14 mouse cellular contexts compared by ENCODE assay signal in genomic region chr16:13360208-13360607, GRCm38 (mm10).
DNase-seq lines count a peak whose midpoint lies in the region; ATAC-seq and TF ChIP-seq lines count a peak whose summit lies in the region.
"Had no signal": no experiment of that assay in that cellular context is flagged by ENCODE, and none has a peak within 500 bp of the region (broad histone marks: within the 10 kb centered on the region; RNA-seq: fewer than 3 reads in every experiment).

No protein-coding gene starts in this region.

- H3K9ac ChIP-seq in heart, adult 2 months (ENCODE audit: low read depth, low read length): peak overlapping the region; percentile 19
- H3K9ac ChIP-seq in hindbrain, embryonic 16.5 days (ENCODE audit: low read depth, low read length): no peak overlapping the region
- H3K9ac ChIP-seq in hindbrain, embryonic 13.5 days: no peak overlapping the region
- peak overlapping the region; percentile 31; the same call in 1 of the 2 replicates for H3K9ac ChIP-seq in midbrain, embryonic 16.5 days (ENCODE audit: low read depth, low read length)
- no peak overlapping the region for H3K9ac ChIP-seq in midbrain, embryonic 14.5 days (replicated peaks; ENCODE audit: low read length)
- H3K9ac ChIP-seq: embryonic facial prominence, embryonic 15.5 days; forebrain, embryonic 13.5 days; liver, postnatal 0 days had no signal

- no peak for TF ChIP-seq EP300 in heart, adult 2 months (IDR thresholded peaks at IDR 0.05; ENCODE audit: insufficient read depth, low read depth, low read length)

- DNase-seq in heart, adult 2 months: no peak
- no peak for DNase-seq in heart, postnatal 10 days
- DNase-seq in midbrain, embryonic 14.5 days: no peak
- DNase-seq: cerebellum, adult 11 months; left cerebral cortex, postnatal 4 days; liver, postnatal 0 days; right cerebral cortex, postnatal 14 days had no signal

- peaks cover 5% of the 10 kb centered on the region for H3K79me2 ChIP-seq in heart, adult 2 months (replicated peaks; ENCODE audit: control insufficient read depth, insufficient read depth, low read length)

- H3K27me3 ChIP-seq in heart, adult 2 months (ENCODE audit: control insufficient read depth, insufficient read depth, low read length): no peaks in the 10 kb centered on the region
- no peaks in the 10 kb centered on the region for H3K27me3 ChIP-seq in hindbrain, embryonic 16.5 days (replicated peaks; ENCODE audit: control insufficient read depth, insufficient read depth, low read length)
- H3K27me3 ChIP-seq in hindbrain, embryonic 13.5 days: no peaks in the 10 kb centered on the region
- H3K27me3 ChIP-seq in midbrain, embryonic 16.5 days (ENCODE audit: control insufficient read depth, insufficient read depth, low read depth, low read length): no peaks in the 10 kb centered on the region
- H3K27me3 ChIP-seq in midbrain, embryonic 14.5 days (ENCODE audit: control insufficient read depth, insufficient read depth, low read length): no peaks in the 10 kb centered on the region
- H3K27me3 ChIP-seq: embryonic facial prominence, embryonic 15.5 days; forebrain, embryonic 13.5 days had no signal

- H3K4me2 ChIP-seq in hindbrain, embryonic 16.5 days (ENCODE audit: low read length): peak overlapping the region; percentile 26
- no peak overlapping the region for H3K4me2 ChIP-seq in hindbrain, embryonic 13.5 days
- H3K4me2 ChIP-seq in midbrain, embryonic 16.5 days (ENCODE audit: low read length): peak overlapping the region; percentile 56; the same call in 1 of the 2 replicates
- H3K4me2 ChIP-seq in midbrain, embryonic 14.5 days (ENCODE audit: low read length): no peak overlapping the region
- H3K4me2 ChIP-seq: embryonic facial prominence, embryonic 15.5 days; forebrain, embryonic 13.5 days had no signal

- H3K36me3 ChIP-seq in heart, adult 2 months (ENCODE audit: control insufficient read depth, insufficient read depth, low read length): peaks cover 14% of the 10 kb centered on the region
- H3K36me3 ChIP-seq in hindbrain, embryonic 16.5 days (ENCODE audit: control insufficient read depth, insufficient read depth, low read length): no peaks in the 10 kb centered on the region
- H3K36me3 ChIP-seq in hindbrain, embryonic 13.5 days: no peaks in the 10 kb centered on the region
- H3K36me3 ChIP-seq in midbrain, embryonic 16.5 days (ENCODE audit: control insufficient read depth, insufficient read depth, low read length): no peaks in the 10 kb centered on the region
- H3K36me3 ChIP-seq in midbrain, embryonic 14.5 days (ENCODE audit: control insufficient read depth, insufficient read depth, low read length): no peaks in the 10 kb centered on the region
- H3K36me3 ChIP-seq: embryonic facial prominence, embryonic 15.5 days; midbrain, embryonic 10.5 days had no signal

- no peak for TF ChIP-seq CTCF in heart, adult 2 months (IDR thresholded peaks at IDR 0.05)

- peak overlapping the region; percentile 41 for H3K4me3 ChIP-seq in heart, adult 2 months
- H3K4me3 ChIP-seq in hindbrain, embryonic 16.5 days (ENCODE audit: low read length): no peak overlapping the region
- no peak overlapping the region for H3K4me3 ChIP-seq in hindbrain, embryonic 13.5 days
- no peak overlapping the region for H3K4me3 ChIP-seq in midbrain, embryonic 16.5 days (ENCODE audit: low read depth, low read length)
- H3K4me3 ChIP-seq in midbrain, embryonic 14.5 days (replicated peaks; ENCODE audit: low read depth, low read length): no peak overlapping the region
- H3K4me3 ChIP-seq: embryonic facial prominence, embryonic 15.5 days; forebrain, embryonic 13.5 days; midbrain, embryonic 10.5 days had no signal

- intact Hi-C loops in heart, adult 2 months (cut with DNase I): no loop called here
- intact Hi-C loops in heart, postnatal 10 days (cut with DNase I): no loop called here

- TF ChIP-seq POLR2A in heart, adult 2 months (IDR thresholded peaks at IDR 0.05; ENCODE audit: insufficient read depth, low read depth, low read length): no peak

- ATAC-seq in hindbrain, embryonic 16.5 days: no peak
- no peak for ATAC-seq in hindbrain, embryonic 13.5 days (ENCODE audit: low FRiP score)
- ATAC-seq in midbrain, embryonic 16.5 days: no peak
- ATAC-seq in midbrain, embryonic 14.5 days (ENCODE audit: low FRiP score, low TSS enrichment): no peak
- no peak for ATAC-seq in activated CD4-positive, CD25-positive, alpha-beta regulatory T cell, adult 4 months
- ATAC-seq: forebrain, embryonic 13.5 days; liver, postnatal 0 days had no signal

- H3K9me3 ChIP-seq in hindbrain, embryonic 16.5 days (ENCODE audit: control insufficient read depth, low read length): no peaks in the 10 kb centered on the region
- no peaks in the 10 kb centered on the region for H3K9me3 ChIP-seq in hindbrain, embryonic 13.5 days
- no peaks in the 10 kb centered on the region for H3K9me3 ChIP-seq in midbrain, embryonic 16.5 days (replicated peaks; ENCODE audit: control insufficient read depth, low read length, poor library complexity, severe bottlenecking)
- no peaks in the 10 kb centered on the region for H3K9me3 ChIP-seq in midbrain, embryonic 14.5 days (ENCODE audit: control insufficient read depth, low read length)
- H3K9me3 ChIP-seq: embryonic facial prominence, embryonic 15.5 days; forebrain, embryonic 13.5 days; midbrain, embryonic 10.5 days had no signal

- peak overlapping the region; percentile 34; the same call in 1 of the 2 replicates for H3K27ac ChIP-seq in heart, adult 2 months
- no peak overlapping the region for H3K27ac ChIP-seq in hindbrain, embryonic 16.5 days (ENCODE audit: low read depth, low read length)
- H3K27ac ChIP-seq in hindbrain, embryonic 13.5 days: no peak overlapping the region
- H3K27ac ChIP-seq in midbrain, embryonic 16.5 days (ENCODE audit: low read length): no peak overlapping the region
- H3K27ac ChIP-seq in midbrain, embryonic 14.5 days (replicated peaks; ENCODE audit: low read depth, low read length): no peak overlapping the region
- H3K27ac ChIP-seq: embryonic facial prominence, embryonic 15.5 days; forebrain, embryonic 13.5 days; midbrain, embryonic 10.5 days had no signal

- peaks cover 17% of the 10 kb centered on the region for H3K4me1 ChIP-seq in heart, adult 2 months (ENCODE audit: control insufficient read depth, insufficient read depth, low read length)
- peaks cover 22% of the 10 kb centered on the region for H3K4me1 ChIP-seq in hindbrain, embryonic 16.5 days (ENCODE audit: control insufficient read depth, insufficient read depth, low read depth, low read length)
- H3K4me1 ChIP-seq in hindbrain, embryonic 13.5 days (replicated peaks): peaks cover 30% of the 10 kb centered on the region
- H3K4me1 ChIP-seq in midbrain, embryonic 16.5 days (ENCODE audit: control insufficient read depth, insufficient read depth, low read length): peaks cover 15% of the 10 kb centered on the region
- H3K4me1 ChIP-seq in midbrain, embryonic 14.5 days (ENCODE audit: control insufficient read depth, insufficient read depth, low read length): peaks cover 4% of the 10 kb centered on the region; the same call in 1 of the 2 replicates

Comparison
In these comparisons a context has a peak if more than half of its experiments do, and no peak if none do; other contexts are left out.
1. H3K9ac ChIP-seq: peak in heart, adult 2 months (single experiment) and midbrain, embryonic 16.5 days (single experiment); none in hindbrain, embryonic 16.5 days (single experiment), hindbrain, embryonic 13.5 days (single experiment) and midbrain, embryonic 14.5 days (single experiment).
2. H3K4me2 ChIP-seq: peak in hindbrain, embryonic 16.5 days (single experiment) and midbrain, embryonic 16.5 days (single experiment); none in hindbrain, embryonic 13.5 days (single experiment) and midbrain, embryonic 14.5 days (single experiment).